In the genomic region with DNA sequence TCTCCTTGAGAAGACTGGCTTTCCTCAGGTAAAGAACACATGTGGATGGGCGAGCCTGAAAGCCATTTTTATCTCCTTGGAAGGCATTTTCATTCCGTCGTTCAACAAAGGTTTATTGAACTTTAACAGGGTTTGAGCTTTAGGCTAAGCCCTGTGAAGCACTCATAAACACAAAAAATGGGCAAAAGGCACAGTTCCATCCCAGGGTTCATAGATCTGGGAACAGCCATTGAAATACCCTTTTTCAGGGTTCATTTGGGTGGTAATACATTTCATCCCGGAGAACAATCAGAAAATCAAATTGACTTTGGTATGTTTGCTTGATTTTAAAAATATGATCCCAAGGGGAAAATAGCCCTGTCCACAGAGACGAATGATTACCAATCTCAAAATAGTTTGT, we compare ENCODE assay signal across 28 mouse cellular contexts.
DNase-seq lines count a peak whose midpoint lies in the region; ATAC-seq and TF ChIP-seq lines count a peak whose summit lies in the region.
"Had no signal": no experiment of that assay in that cellular context is flagged by ENCODE, and none has a peak within 500 bp of the region (broad histone marks: within the 10 kb centered on the region; RNA-seq: fewer than 3 reads in every experiment).

No protein-coding gene starts in this region.

- peak; percentile 38 for DNase-seq in intestine, embryonic 14.5 days (ENCODE audit: low spot score)
- DNase-seq in kidney, adult 18-20 months = no peak
- DNase-seq in liver, embryonic 11.5 days (ENCODE audit: low spot score) = no peak
- DNase-seq in right cerebral cortex, postnatal 14 days = no peak
- DNase-seq: adrenal gland, postnatal 10 days; cerebellum, adult 8-10 months; cerebellum, postnatal 25 days; gastrocnemius, postnatal 25 days; heart, adult 18-20 months; heart, postnatal 4 days; right cerebral cortex, postnatal 25 days; thymus, adult 18-20 months; thymus, postnatal 25 days had no signal

- H3K36me3 ChIP-seq in intestine, embryonic 14.5 days (ENCODE audit: control insufficient read depth, insufficient read depth, low read length) = no peaks in the 10 kb centered on the region
- no peaks in the 10 kb centered on the region for H3K36me3 ChIP-seq in intestine, postnatal 0 days (ENCODE audit: control insufficient read depth, insufficient read depth)
- no peaks in the 10 kb centered on the region for H3K36me3 ChIP-seq in kidney, embryonic 16.5 days (ENCODE audit: insufficient read depth, low read length)
- H3K36me3 ChIP-seq in liver, embryonic 16.5 days (ENCODE audit: control insufficient read depth, insufficient read depth) = no peaks in the 10 kb centered on the region
- no peaks in the 10 kb centered on the region for H3K36me3 ChIP-seq in liver, embryonic 11.5 days (ENCODE audit: control insufficient read depth, insufficient read depth, low read length)
- H3K36me3 ChIP-seq: forebrain, embryonic 10.5 days; forebrain, embryonic 15.5 days; heart, embryonic 12.5 days; hindbrain, embryonic 13.5 days; limb, embryonic 15.5 days; midbrain, embryonic 15.5 days; neural tube, embryonic 15.5 days had no signal

- TF ChIP-seq CTCF in intestine, postnatal 0 days (IDR thresholded peaks at IDR 0.05; ENCODE audit: low read depth) = no peak
- TF ChIP-seq CTCF in embryonic fibroblast, embryonic 13.5 days (IDR thresholded peaks at IDR 0.05; ENCODE audit: borderline replicate concordance, insufficient read depth, low read length) = no peak

- H3K9me3 ChIP-seq in intestine, embryonic 14.5 days (ENCODE audit: control insufficient read depth, low read length) = no peaks in the 10 kb centered on the region
- H3K9me3 ChIP-seq in intestine, postnatal 0 days (ENCODE audit: control insufficient read depth) = no peaks in the 10 kb centered on the region
- no peaks in the 10 kb centered on the region for H3K9me3 ChIP-seq in kidney, embryonic 16.5 days (ENCODE audit: low read length)
- no peaks in the 10 kb centered on the region for H3K9me3 ChIP-seq in liver, embryonic 16.5 days (replicated peaks; ENCODE audit: control insufficient read depth, low read length)
- H3K9me3 ChIP-seq in liver, embryonic 11.5 days (ENCODE audit: control insufficient read depth, low read length) = no peaks in the 10 kb centered on the region
- H3K9me3 ChIP-seq: forebrain, embryonic 10.5 days; forebrain, embryonic 15.5 days; heart, embryonic 12.5 days; hindbrain, embryonic 13.5 days; limb, embryonic 15.5 days; midbrain, embryonic 15.5 days; neural tube, embryonic 15.5 days had no signal

- no peak overlapping the region for H3K4me2 ChIP-seq in intestine, embryonic 14.5 days (ENCODE audit: low read length)
- no peak overlapping the region for H3K4me2 ChIP-seq in intestine, postnatal 0 days (replicated peaks; ENCODE audit: low read depth)
- no peak overlapping the region for H3K4me2 ChIP-seq in kidney, embryonic 16.5 days (replicated peaks; ENCODE audit: low read depth, low read length)
- no peak overlapping the region for H3K4me2 ChIP-seq in liver, embryonic 16.5 days (ENCODE audit: low read depth, low read length)
- no peak overlapping the region for H3K4me2 ChIP-seq in liver, embryonic 11.5 days
- H3K4me2 ChIP-seq: forebrain, embryonic 15.5 days; heart, embryonic 12.5 days; hindbrain, embryonic 13.5 days; limb, embryonic 15.5 days; midbrain, embryonic 15.5 days; neural tube, embryonic 15.5 days had no signal

- no peak overlapping the region for H3K27ac ChIP-seq in intestine, embryonic 14.5 days (ENCODE audit: low read depth)
- H3K27ac ChIP-seq in intestine, postnatal 0 days (ENCODE audit: low read depth, low read length) = no peak overlapping the region
- H3K27ac ChIP-seq in kidney, embryonic 16.5 days (ENCODE audit: low read length) = peak overlapping the region; percentile 85
- H3K27ac ChIP-seq in liver, embryonic 16.5 days (ENCODE audit: low read length) = 0 out of 2 replicates have a peak overlapping the region, but pooled peaks have one; percentile 5
- H3K27ac ChIP-seq in liver, embryonic 11.5 days (ENCODE audit: low read depth, low read length) = no peak overlapping the region
- H3K27ac ChIP-seq in embryonic fibroblast, embryonic 13.5 days (ENCODE audit: insufficient read depth, low read length) = peak overlapping the region; percentile 29; the same call in 1 of the 2 replicates
- H3K27ac ChIP-seq: forebrain, embryonic 10.5 days; forebrain, embryonic 15.5 days; hindbrain, embryonic 13.5 days; layer of hippocampus, adult 2 months; left cerebral cortex, adult 2 months; limb, embryonic 15.5 days; macrophage; midbrain, embryonic 15.5 days; neural tube, embryonic 15.5 days had no signal

- no peak overlapping the region for H3K4me3 ChIP-seq in intestine, embryonic 14.5 days (ENCODE audit: low read depth, low read length)
- no peak overlapping the region for H3K4me3 ChIP-seq in intestine, postnatal 0 days (ENCODE audit: low read depth, low read length)
- no peak overlapping the region for H3K4me3 ChIP-seq in kidney, embryonic 16.5 days (ENCODE audit: low read length)
- H3K4me3 ChIP-seq in liver, embryonic 16.5 days (ENCODE audit: low read depth, low read length) = no peak overlapping the region
- H3K4me3 ChIP-seq in liver, embryonic 11.5 days (ENCODE audit: low read depth, low read length) = no peak overlapping the region
- H3K4me3 ChIP-seq in embryonic fibroblast, embryonic 13.5 days (ENCODE audit: insufficient read depth, low read length) = no peak overlapping the region
- H3K4me3 ChIP-seq: forebrain, embryonic 10.5 days; forebrain, embryonic 15.5 days; heart, embryonic 12.5 days; hindbrain, embryonic 13.5 days; layer of hippocampus, adult 2 months; left cerebral cortex, adult 2 months; limb, embryonic 15.5 days; midbrain, embryonic 15.5 days; neural tube, embryonic 15.5 days had no signal

- H3K27me3 ChIP-seq in intestine, embryonic 14.5 days (replicated peaks; ENCODE audit: control insufficient read depth, insufficient read depth, low read length) = no peaks in the 10 kb centered on the region
- H3K27me3 ChIP-seq in intestine, postnatal 0 days (replicated peaks; ENCODE audit: control insufficient read depth, insufficient read depth, low read length) = no peaks in the 10 kb centered on the region
- no peaks in the 10 kb centered on the region for H3K27me3 ChIP-seq in kidney, embryonic 16.5 days (ENCODE audit: insufficient read depth, low read length)
- H3K27me3 ChIP-seq in liver, embryonic 16.5 days (ENCODE audit: control insufficient read depth, insufficient read depth, low read depth, low read length) = no peaks in the 10 kb centered on the region
- H3K27me3 ChIP-seq in liver, embryonic 11.5 days (replicated peaks; ENCODE audit: control insufficient read depth, insufficient read depth, low read length) = no peaks in the 10 kb centered on the region
- H3K27me3 ChIP-seq: forebrain, embryonic 15.5 days; heart, embryonic 12.5 days; hindbrain, embryonic 13.5 days; limb, embryonic 15.5 days; midbrain, embryonic 15.5 days; neural tube, embryonic 15.5 days; Patski had no signal

- peaks cover 28% of the 10 kb centered on the region for H3K4me1 ChIP-seq in intestine, embryonic 14.5 days (replicated peaks; ENCODE audit: control insufficient read depth, insufficient read depth, low read length)
- no peaks in the 10 kb centered on the region for H3K4me1 ChIP-seq in intestine, postnatal 0 days (replicated peaks; ENCODE audit: control insufficient read depth, insufficient read depth, low read length)
- peaks cover 43% of the 10 kb centered on the region for H3K4me1 ChIP-seq in kidney, embryonic 16.5 days (ENCODE audit: insufficient read depth, low read length)
- no peaks in the 10 kb centered on the region for H3K4me1 ChIP-seq in liver, embryonic 16.5 days (ENCODE audit: control insufficient read depth, low read depth, low read length)
- no peaks in the 10 kb centered on the region; the same call in none of the 2 replicates for H3K4me1 ChIP-seq in liver, embryonic 11.5 days (replicated peaks; ENCODE audit: control insufficient read depth, insufficient read depth, low read length)
- H3K4me1 ChIP-seq in embryonic fibroblast, embryonic 13.5 days (ENCODE audit: control insufficient read depth, insufficient read depth, low read length) = peaks cover 4% of the 10 kb centered on the region

- no peak for ATAC-seq in intestine, embryonic 14.5 days (replicated peaks; ENCODE audit: low FRiP score, low TSS enrichment, low read depth)
- ATAC-seq in intestine, postnatal 0 days = no peak
- no peak for ATAC-seq in kidney, embryonic 16.5 days (ENCODE audit: low FRiP score, low TSS enrichment)
- no peak for ATAC-seq in liver, embryonic 16.5 days (ENCODE audit: low read depth)
- ATAC-seq in liver, embryonic 11.5 days (replicated peaks; ENCODE audit: low FRiP score) = no peak
- ATAC-seq: forebrain, embryonic 15.5 days; midbrain, embryonic 15.5 days; Patski had no signal

- 67% methylated on average over 5 of the region's 5 CpGs for WGBS in intestine, embryonic 14.5 days
- 51% methylated on average over 5 of the region's 5 CpGs for WGBS in intestine, postnatal 0 days
- 61% methylated on average over 5 of the region's 5 CpGs for WGBS in kidney, embryonic 16.5 days
- 60% methylated on average over 5 of the region's 5 CpGs for WGBS in liver, embryonic 16.5 days (ENCODE audit: insufficient replicate concordance)
- WGBS in liver, embryonic 11.5 days = 82% methylated on average over 5 of the region's 5 CpGs

- H3K9ac ChIP-seq in intestine, embryonic 14.5 days (ENCODE audit: low read length) = no peak overlapping the region
- no peak overlapping the region for H3K9ac ChIP-seq in intestine, postnatal 0 days (ENCODE audit: low read depth, low read length)
- H3K9ac ChIP-seq in kidney, embryonic 16.5 days (replicated peaks; ENCODE audit: low read length) = no peak overlapping the region; the same call in 1 of the 2 replicates
- H3K9ac ChIP-seq in liver, embryonic 16.5 days (ENCODE audit: low read depth, low read length) = no peak overlapping the region
- no peak overlapping the region for H3K9ac ChIP-seq in liver, embryonic 11.5 days (ENCODE audit: low read depth, low read length)
- H3K9ac ChIP-seq: forebrain, embryonic 15.5 days; heart, embryonic 12.5 days; hindbrain, embryonic 13.5 days; limb, embryonic 15.5 days; midbrain, embryonic 15.5 days; neural tube, embryonic 15.5 days had no signal

- TF ChIP-seq POLR2A in embryonic fibroblast, embryonic 13.5 days (IDR thresholded peaks at IDR 0.05; ENCODE audit: low read depth, low read length) = no peak

Comparison
In these comparisons a context has a peak if more than half of its experiments do, and no peak if none do; other contexts are left out.
1. H3K27ac ChIP-seq: peak in kidney, embryonic 16.5 days (single experiment), liver, embryonic 16.5 days (single experiment) and embryonic fibroblast, embryonic 13.5 days (single experiment); none in intestine, embryonic 14.5 days (single experiment), intestine, postnatal 0 days (single experiment) and liver, embryonic 11.5 days (single experiment).